Mouse (Mus musculus) forebrain, embryonic 14.5 days (tissue): ENCODE measurements around the gene Glis3. TPM values are rescaled to one million over a fixed set of nuclear protein-coding genes. Genes with fewer than 3 reads are reported as not detected.
A peak's percentile ranks its signal among the peaks of the same experiment; 100 is the strongest.

Experiments used
- ATAC-seq: fragments of 200-750 bp; cut with Nextera tagmentation; 2 replicates; pipeline ENCODE4 v1.8.0; 2017; ENCODE audit warnings: mild to moderate bottlenecking, moderate library complexity
- DNase-seq: peaks from one replicate; pipeline ENCODE4 v3.0.0-alpha.2; 2015; ENCODE audit warnings: low spot score
- H3K27ac ChIP-seq: fragments of 300-500 bp; sonication (generic); 2 replicates; pipeline ENCODE4 v1.5.1; 2014; ENCODE audit warnings: low read depth, mild to moderate bottlenecking, control low read depth, low read length, moderate library complexity
- H3K27me3 ChIP-seq: fragments of 300-500 bp; sonication (generic); replicated peaks from 2 replicates; pipeline ENCODE4 v1.6.1; 2014; ENCODE audit warnings: low read length, control low read depth, mixed read lengths; ENCODE audit not compliant: control insufficient read depth, insufficient read depth
- H3K36me3 ChIP-seq: fragments of 300-500 bp; sonication (generic); 2 replicates; pipeline ENCODE4 v1.6.1; 2014; ENCODE audit warnings: low read length, control low read depth; ENCODE audit not compliant: control insufficient read depth, insufficient read depth
- H3K4me1 ChIP-seq: fragments of 300-500 bp; sonication (generic); 2 replicates; pipeline ENCODE4 v1.6.1; 2014; ENCODE audit warnings: antibody characterized with exemption, low read length, control low read depth; ENCODE audit not compliant: control insufficient read depth, insufficient read depth
- H3K4me2 ChIP-seq: fragments of 300-500 bp; sonication (generic); 2 replicates; pipeline ENCODE4 v1.6.1; 2014; ENCODE audit warnings: mild to moderate bottlenecking, control low read depth, low read length
- H3K4me3 ChIP-seq: fragments of 300-500 bp; sonication (generic); 2 replicates; pipeline ENCODE4 v1.5.1; 2014; ENCODE audit warnings: low read depth, low read length, control low read depth
- H3K9ac ChIP-seq: fragments of 300-500 bp; sonication (generic); 2 replicates; pipeline ENCODE4 v1.6.1; 2014; ENCODE audit warnings: mild to moderate bottlenecking, low read length, control low read depth, moderate library complexity
- H3K9me3 ChIP-seq: fragments of 300-500 bp; sonication (generic); replicated peaks from 2 replicates; pipeline ENCODE4 v1.6.1; 2016; ENCODE audit warnings: low read length, control low read depth, mixed read lengths; ENCODE audit not compliant: control insufficient read depth
- WGBS: fragments of 180-500 bp; shearing (Covaris S2); extraction: QIAGEN DNeasy Blood & Tissue Kit; methylation state at CpG from one replicate; pipeline ENCODE4 v1.1.7; 2014; 5-methylcytosine and 5-hydroxymethylcytosine counted together
- polyA plus RNA-seq: library from polyadenylated mRNA; unstranded; fragments of >200 nt; fragmentation: Nextera tagmentation; extraction: Ambion mirVana; gene quantifications from 2 replicates; pipeline ENCODE4 v1.2.1, GENCODE M21; 2014

The Glis3 gene
- polyA plus RNA-seq, 1 experiment from 2014 or later = 0.46 TPM

- Histone ChIP-seq H3K4me2 (peak overlapping the region; percentile 7; the same call in 1 of the 2 replicates), H3K9me3 (no peaks in the 10 kb centered on the region), H3K4me1 (peaks cover 11% of the 10 kb centered on the region; the same call in 1 of the 2 replicates), H3K4me3 (no peak overlapping the region), H3K36me3 (no peaks in the 10 kb centered on the region), H3K9ac (no peak overlapping the region), H3K27me3 (peaks cover 16% of the 10 kb centered on the region; the same call in 1 of the 2 replicates), H3K27ac (no peak overlapping the region; the same call in 1 of the 2 replicates)
- DNase-seq (peak; percentile 81), ATAC-seq (peak; percentile 80)
- WGBS = 5% methylated on average over 11 of the region's 11 CpGs
Observed at GRCm38 (mm10) chr19:28333007-28333766, 346.7 kb downstream of the Glis3 start.

GRCm38 (mm10) chr19:28328444-28329110, 351.3 kb downstream of the Glis3 start:
- ATAC-seq (0 out of 2 replicates have a peak, but pooled peaks have one; percentile 40), DNase-seq (peak; percentile 23)
- Histone ChIP-seq H3K36me3 (no peaks in the 10 kb centered on the region), H3K4me3 (no peak overlapping the region), H3K27ac (no peak overlapping the region), H3K4me1 (peaks cover 10% of the 10 kb centered on the region; the same call in 1 of the 2 replicates), H3K9me3 (no peaks in the 10 kb centered on the region), H3K9ac (no peak overlapping the region), H3K27me3 (peaks cover 8% of the 10 kb centered on the region; the same call in 1 of the 2 replicates), H3K4me2 (no peak overlapping the region)
- 37% methylated on average over 16 of the region's 16 CpGs for WGBS

- H3K4me1 ChIP-seq = peaks cover under 1% of the 10 kb centered on the region; the same call in 1 of the 2 replicates
- no peaks in the 10 kb centered on the region for H3K9me3 ChIP-seq
- H3K4me2 ChIP-seq = no peak overlapping the region
- no peak for ATAC-seq
- no peak overlapping the region for H3K9ac ChIP-seq
- peaks cover 8% of the 10 kb centered on the region; the same call in 1 of the 2 replicates for H3K27me3 ChIP-seq
- no peak for DNase-seq
- no peak overlapping the region for H3K4me3 ChIP-seq
- H3K27ac ChIP-seq = no peak overlapping the region
- 90% methylated on average over 5 of the region's 5 CpGs for WGBS
- no peaks in the 10 kb centered on the region for H3K36me3 ChIP-seq
Observed at GRCm38 (mm10) chr19:28327536-28327935, 352.3 kb downstream of the Glis3 start.

GRCm38 (mm10) chr19:28306036-28306435, 373.8 kb downstream of the Glis3 start:
- ATAC-seq = peak; percentile 26; the same call in 1 of the 2 replicates
- H3K4me2 ChIP-seq = no peak overlapping the region
- no peak overlapping the region for H3K27ac ChIP-seq
- no peaks in the 10 kb centered on the region for H3K9me3 ChIP-seq
- H3K9ac ChIP-seq = no peak overlapping the region
- H3K27me3 ChIP-seq = no peaks in the 10 kb centered on the region
- H3K4me3 ChIP-seq = no peak overlapping the region
- 34% methylated on average over 6 of the region's 6 CpGs for WGBS
- no peaks in the 10 kb centered on the region for H3K36me3 ChIP-seq
- no peak for DNase-seq
- peaks cover 9% of the 10 kb centered on the region for H3K4me1 ChIP-seq

GRCm38 (mm10) chr19:28305510-28305909, 374.4 kb downstream of the Glis3 start:
- H3K27me3 ChIP-seq = no peaks in the 10 kb centered on the region
- ATAC-seq (peak; percentile 63; the same call in 1 of the 2 replicates), DNase-seq (peak; percentile 73)
- 12% methylated on average over 4 of the region's 4 CpGs for WGBS
- H3K9me3 ChIP-seq = no peaks in the 10 kb centered on the region
- no peak overlapping the region for H3K4me2 ChIP-seq
- peaks cover 9% of the 10 kb centered on the region for H3K4me1 ChIP-seq
- H3K9ac ChIP-seq = no peak overlapping the region
- H3K4me3 ChIP-seq = no peak overlapping the region
- H3K36me3 ChIP-seq = no peaks in the 10 kb centered on the region
- H3K27ac ChIP-seq = no peak overlapping the region

GRCm38 (mm10) chr19:28302831-28303242, 377.0 kb downstream of the Glis3 start:
- Histone ChIP-seq H3K4me1 (peaks cover 18% of the 10 kb centered on the region), H3K27me3 (no peaks in the 10 kb centered on the region), H3K4me2 (no peak overlapping the region), H3K4me3 (no peak overlapping the region), H3K27ac (no peak overlapping the region), H3K9me3 (no peaks in the 10 kb centered on the region), H3K9ac (no peak overlapping the region), H3K36me3 (no peaks in the 10 kb centered on the region)
- DNase-seq (no peak), ATAC-seq (no peak)
- WGBS = 23% methylated on average over 2 of the region's 2 CpGs

- Histone ChIP-seq H3K27me3 (no peaks in the 10 kb centered on the region), H3K36me3 (no peaks in the 10 kb centered on the region), H3K4me3 (no peak overlapping the region), H3K9me3 (no peaks in the 10 kb centered on the region), H3K4me1 (peaks cover 11% of the 10 kb centered on the region), H3K4me2 (no peak overlapping the region), H3K27ac (no peak overlapping the region), H3K9ac (no peak overlapping the region)
- DNase-seq = no peak
- WGBS = 86% methylated on average over 8 of the region's 8 CpGs
- ATAC-seq = no peak
Observed at GRCm38 (mm10) chr19:28300226-28300625, 379.7 kb downstream of the Glis3 start.

GRCm38 (mm10) chr19:28299211-28299775, 380.6 kb downstream of the Glis3 start:
- Histone ChIP-seq H3K27me3 (no peaks in the 10 kb centered on the region), H3K27ac (peak overlapping the region; percentile 40)

More at GRCm38 (mm10) chr19:28299211-28299775, 380.6 kb downstream of the Glis3 start:
- no peak overlapping the region for H3K9ac ChIP-seq
- DNase-seq (no peak), ATAC-seq (no peak)
- H3K36me3 ChIP-seq = no peaks in the 10 kb centered on the region
- WGBS = 64% methylated on average over 11 of the region's 11 CpGs
- no peak overlapping the region for H3K4me3 ChIP-seq
- H3K4me2 ChIP-seq = no peak overlapping the region
- H3K9me3 ChIP-seq = no peaks in the 10 kb centered on the region
- H3K4me1 ChIP-seq = peaks cover 9% of the 10 kb centered on the region; the same call in 1 of the 2 replicates
